Mouse (Mus musculus): ENCODE results near the gene Cdon.

DNA sequence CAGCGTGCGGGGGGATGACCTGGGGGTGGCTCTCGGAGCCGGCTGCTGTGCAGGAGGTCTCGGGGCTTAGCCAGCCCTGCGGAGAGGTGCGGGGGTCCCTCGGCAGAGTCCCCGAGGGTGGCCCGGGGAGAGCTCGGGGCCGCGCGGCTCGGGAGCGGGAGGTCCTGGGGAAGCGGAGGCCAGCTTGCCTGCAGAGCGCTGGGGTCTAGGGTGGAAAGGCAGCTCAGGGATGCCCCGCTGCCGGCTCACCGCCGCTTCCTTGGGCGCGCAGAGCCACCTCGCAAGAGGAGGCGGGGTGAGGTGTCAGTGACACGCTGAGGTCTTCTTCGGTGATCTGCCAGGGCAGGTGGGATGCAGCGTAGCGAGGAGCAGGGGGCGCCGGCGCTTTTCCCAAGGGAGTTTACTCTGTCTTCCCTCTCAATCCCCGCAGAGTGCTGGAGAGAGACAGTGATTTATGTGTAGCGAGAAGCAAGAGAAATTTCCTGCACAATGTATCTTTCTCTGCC is 855 bp downstream of the Cdon start:
- TF ChIP-seq CTCF (IDR thresholded peaks at IDR 0.05), result no peak
- TF ChIP-seq EP300 (IDR thresholded peaks at IDR 0.05; ENCODE audit: insufficient read depth, low read depth, low read length), result no peak
